Mouse (Mus musculus): ENCODE results near the gene Fryl. TPM values are rescaled to one million over a fixed set of nuclear protein-coding genes. Genes with fewer than 3 reads are reported as not detected.

Fryl gene
- polyA plus RNA-seq, 1 experiment = 29.9 TPM

DNA sequence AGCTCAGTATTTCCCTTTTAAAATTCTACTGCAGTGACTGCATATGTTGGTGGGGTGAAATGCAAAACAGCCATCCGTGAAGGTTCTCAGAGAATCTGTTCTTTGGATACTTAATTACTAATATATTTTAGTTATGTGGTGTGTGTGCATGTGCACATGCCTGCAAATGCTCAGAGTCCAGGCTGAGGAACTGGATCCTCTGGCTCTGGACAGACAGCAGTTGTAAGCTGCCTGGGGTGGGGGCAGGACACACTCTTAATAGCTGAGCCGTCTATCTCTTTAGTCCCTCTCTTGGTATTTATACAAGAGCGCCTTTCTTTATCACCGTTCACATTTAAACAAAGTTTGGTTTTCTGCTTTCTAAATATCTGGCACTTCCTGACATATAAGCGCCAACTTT lies 199.5 kb downstream of the Fryl start:
- Histone ChIP-seq H3K4me1 (ENCODE audit: control insufficient read depth, insufficient read depth, low read length) (no peaks in the 10 kb centered on the region), H3K27me3 (replicated peaks; ENCODE audit: control insufficient read depth, insufficient read depth, low read length) (no peaks in the 10 kb centered on the region), H3K4me3 (ENCODE audit: insufficient read depth, low read depth, low read length) (no peak overlapping the region), H3K27ac (ENCODE audit: insufficient read depth, low read depth, low read length) (no peak overlapping the region), H3K36me3 (ENCODE audit: control insufficient read depth, insufficient read depth, low read length) (peaks cover 7% of the 10 kb centered on the region)
- 94% methylated on average over 5 of the region's 5 CpGs for WGBS
- TF ChIP-seq POLR2A (IDR thresholded peaks at IDR 0.05; ENCODE audit: low read depth, low read length) (no peak), CTCF (conservative IDR thresholded peaks at IDR 0.05; ENCODE audit: insufficient read depth, insufficient read length, low read depth, low read length) (no peak)
- no peak for DNase-seq

DNA sequence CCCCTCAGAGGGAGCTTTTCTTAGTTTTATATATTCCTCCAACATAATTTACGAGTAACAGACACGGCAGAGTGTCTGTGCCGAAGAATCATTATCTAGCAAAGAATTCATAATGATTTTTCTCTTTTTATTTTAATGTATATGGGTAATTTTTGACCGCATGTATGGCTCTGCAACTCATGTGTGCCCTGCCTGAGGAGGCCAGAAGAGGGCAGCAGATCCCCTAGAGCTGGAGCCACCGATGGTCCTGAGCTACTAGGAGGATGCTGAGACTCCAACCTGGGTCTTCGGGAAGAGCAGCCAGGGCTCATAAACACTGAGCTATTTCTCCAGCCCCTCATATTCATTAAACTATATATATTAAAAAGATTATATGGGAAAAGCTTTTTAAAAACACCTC lies 200.0 kb downstream of the Fryl start:
- no peak for DNase-seq
- 90% methylated on average over 6 of the region's 6 CpGs for WGBS
- no peaks in the 10 kb centered on the region for H3K4me1 ChIP-seq (ENCODE audit: control insufficient read depth, insufficient read depth, low read length)
- no peak overlapping the region for H3K4me3 ChIP-seq (ENCODE audit: insufficient read depth, low read depth, low read length)
- H3K27me3 ChIP-seq (replicated peaks; ENCODE audit: control insufficient read depth, insufficient read depth, low read length) = no peaks in the 10 kb centered on the region
- TF ChIP-seq CTCF (conservative IDR thresholded peaks at IDR 0.05; ENCODE audit: insufficient read depth, insufficient read length, low read depth, low read length) (peak; percentile 45; the same call in 1 of the 2 replicates), POLR2A (IDR thresholded peaks at IDR 0.05; ENCODE audit: low read depth, low read length) (no peak)
- peaks cover 7% of the 10 kb centered on the region for H3K36me3 ChIP-seq (ENCODE audit: control insufficient read depth, insufficient read depth, low read length)
- H3K27ac ChIP-seq (ENCODE audit: insufficient read depth, low read depth, low read length) = no peak overlapping the region

DNA sequence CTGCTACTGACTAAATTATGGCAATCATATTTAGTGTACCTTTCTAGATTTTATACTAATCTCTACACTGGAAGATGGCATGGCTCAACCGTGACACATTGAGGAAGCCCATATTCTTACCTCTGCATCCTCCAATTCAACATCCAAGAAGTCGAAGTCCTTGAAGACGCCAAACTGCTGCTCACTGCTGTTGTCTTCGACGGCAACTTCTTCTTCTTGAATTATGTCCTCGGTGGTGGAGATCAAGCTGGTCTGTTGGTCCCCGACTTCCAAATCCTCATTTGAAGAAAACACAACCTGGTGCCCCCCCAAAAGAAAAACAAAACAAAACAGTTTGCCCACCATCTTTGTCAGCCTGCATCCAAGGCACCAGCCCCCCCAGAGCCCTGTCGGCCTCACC lies 202.5 kb downstream of the Fryl start:
- TF ChIP-seq POLR2A (IDR thresholded peaks at IDR 0.05; ENCODE audit: low read depth, low read length) = no peak
- no peak for TF ChIP-seq CTCF (conservative IDR thresholded peaks at IDR 0.05; ENCODE audit: insufficient read depth, insufficient read length, low read depth, low read length)
- H3K27ac ChIP-seq (ENCODE audit: insufficient read depth, low read depth, low read length) = no peak overlapping the region
- H3K27me3 ChIP-seq (replicated peaks; ENCODE audit: control insufficient read depth, insufficient read depth, low read length) = no peaks in the 10 kb centered on the region
- no peaks in the 10 kb centered on the region for H3K4me1 ChIP-seq (ENCODE audit: control insufficient read depth, insufficient read depth, low read length)
- no peak for DNase-seq
- no peak overlapping the region for H3K4me3 ChIP-seq (ENCODE audit: insufficient read depth, low read depth, low read length)
- H3K36me3 ChIP-seq (ENCODE audit: control insufficient read depth, insufficient read depth, low read length) = peaks cover 15% of the 10 kb centered on the region
- WGBS = 91% methylated on average over 8 of the region's 8 CpGs

DNA sequence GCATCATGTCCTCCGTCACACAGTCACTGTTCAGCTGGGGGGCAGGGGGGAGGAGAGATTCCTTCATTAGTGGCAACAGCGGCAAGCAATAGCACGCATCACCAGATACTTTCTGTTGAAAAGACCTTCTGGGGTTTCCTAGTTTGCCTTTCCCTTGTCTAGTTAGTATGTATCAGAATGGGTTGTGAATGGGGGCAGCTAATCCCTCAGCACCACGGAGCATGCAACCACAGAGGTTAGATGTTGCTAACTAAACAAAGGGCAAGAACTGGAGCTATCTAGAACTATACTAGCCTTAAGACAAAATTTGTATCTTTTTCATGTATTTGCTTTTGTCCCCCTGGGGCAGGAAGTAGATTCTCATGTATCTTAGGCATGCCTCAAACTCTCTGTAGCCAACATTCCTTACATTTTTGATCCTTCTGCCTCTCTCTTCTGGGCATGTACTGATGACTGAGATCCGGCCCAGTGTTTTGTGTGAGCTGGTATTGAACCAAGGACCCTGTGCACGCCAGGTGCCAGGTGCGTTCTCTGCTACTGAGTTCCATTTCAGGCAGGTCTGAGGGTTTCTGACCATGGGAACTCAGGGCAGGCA lies 208.7 kb downstream of the Fryl start:
- peaks cover 13% of the 10 kb centered on the region for H3K36me3 ChIP-seq (ENCODE audit: control insufficient read depth, insufficient read depth, low read length)

DNA sequence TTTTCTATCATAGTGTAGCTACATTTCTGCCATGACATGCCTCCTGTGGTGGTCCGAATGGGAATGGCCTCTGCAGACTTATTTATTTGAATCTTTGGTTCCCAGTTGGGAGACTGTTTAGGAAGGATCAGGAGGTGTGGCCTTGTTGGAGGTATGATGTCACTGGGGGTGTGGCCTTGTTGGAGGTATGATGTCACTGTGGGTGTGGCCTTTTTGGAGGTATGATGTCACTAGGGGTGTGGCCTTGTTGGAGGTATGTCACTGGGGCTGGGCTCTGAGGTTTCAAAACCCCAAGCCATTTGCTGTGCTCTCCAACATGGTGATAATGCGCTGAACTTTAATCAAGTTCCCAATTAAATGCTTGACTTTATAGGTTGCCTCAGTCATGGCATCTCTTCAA lies 212.4 kb downstream of the Fryl start:
- no peaks in the 10 kb centered on the region for H3K4me1 ChIP-seq (ENCODE audit: control insufficient read depth, insufficient read depth, low read length)
- no peak overlapping the region for H3K27ac ChIP-seq (ENCODE audit: insufficient read depth, low read depth, low read length)
- TF ChIP-seq POLR2A (IDR thresholded peaks at IDR 0.05; ENCODE audit: low read depth, low read length) = no peak
- no peak for TF ChIP-seq CTCF (conservative IDR thresholded peaks at IDR 0.05; ENCODE audit: insufficient read depth, insufficient read length, low read depth, low read length)
- H3K36me3 ChIP-seq (ENCODE audit: control insufficient read depth, insufficient read depth, low read length) = peaks cover 4% of the 10 kb centered on the region
- no peak overlapping the region for H3K4me3 ChIP-seq (ENCODE audit: insufficient read depth, low read depth, low read length)
- 99% methylated on average over 2 of the region's 2 CpGs for WGBS
- no peak for DNase-seq
- no peaks in the 10 kb centered on the region for H3K27me3 ChIP-seq (replicated peaks; ENCODE audit: control insufficient read depth, insufficient read depth, low read length)

More for the DNA sequence above, 208.7 kb downstream of the Fryl start:
- 87% methylated on average over 7 of the region's 7 CpGs for WGBS
- Histone ChIP-seq H3K4me1 (ENCODE audit: control insufficient read depth, insufficient read depth, low read length) (no peaks in the 10 kb centered on the region), H3K4me3 (ENCODE audit: insufficient read depth, low read depth, low read length) (no peak overlapping the region), H3K27ac (ENCODE audit: insufficient read depth, low read depth, low read length) (no peak overlapping the region), H3K27me3 (replicated peaks; ENCODE audit: control insufficient read depth, insufficient read depth, low read length) (no peaks in the 10 kb centered on the region)
- TF ChIP-seq POLR2A (IDR thresholded peaks at IDR 0.05; ENCODE audit: low read depth, low read length) = no peak
- TF ChIP-seq CTCF (conservative IDR thresholded peaks at IDR 0.05; ENCODE audit: insufficient read depth, insufficient read length, low read depth, low read length) = no peak
- DNase-seq = no peak

DNA sequence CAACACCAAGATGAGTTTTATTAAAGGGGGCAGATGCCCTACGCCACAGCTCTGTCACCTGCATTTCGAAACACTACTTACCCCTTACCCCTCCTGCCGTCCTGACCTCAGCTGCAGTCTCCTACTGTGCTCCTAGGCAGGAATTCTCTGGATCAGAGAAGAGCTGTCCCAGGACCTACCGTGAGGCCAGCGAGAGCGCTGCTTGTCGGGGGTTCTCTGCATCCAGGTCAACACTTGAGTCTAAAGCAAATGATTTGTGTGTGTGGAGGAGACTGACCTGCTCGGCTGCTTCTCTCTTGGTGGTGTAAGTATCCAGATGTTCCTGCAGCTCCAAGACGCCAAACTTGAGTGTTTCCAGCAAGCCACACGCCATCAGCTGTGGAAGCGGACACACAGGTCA lies 223.9 kb downstream of the Fryl start:
- no peak for DNase-seq
- Histone ChIP-seq H3K36me3 (ENCODE audit: control insufficient read depth, insufficient read depth, low read length) (no peaks in the 10 kb centered on the region; the same call in none of the 2 replicates), H3K4me1 (ENCODE audit: control insufficient read depth, insufficient read depth, low read length) (no peaks in the 10 kb centered on the region), H3K27ac (ENCODE audit: insufficient read depth, low read depth, low read length) (no peak overlapping the region), H3K27me3 (replicated peaks; ENCODE audit: control insufficient read depth, insufficient read depth, low read length) (no peaks in the 10 kb centered on the region), H3K4me3 (ENCODE audit: insufficient read depth, low read depth, low read length) (no peak overlapping the region)
- 77% methylated on average over 11 of the region's 11 CpGs for WGBS
- TF ChIP-seq POLR2A (IDR thresholded peaks at IDR 0.05; ENCODE audit: low read depth, low read length) = no peak
- no peak for TF ChIP-seq CTCF (conservative IDR thresholded peaks at IDR 0.05; ENCODE audit: insufficient read depth, insufficient read length, low read depth, low read length)

DNA sequence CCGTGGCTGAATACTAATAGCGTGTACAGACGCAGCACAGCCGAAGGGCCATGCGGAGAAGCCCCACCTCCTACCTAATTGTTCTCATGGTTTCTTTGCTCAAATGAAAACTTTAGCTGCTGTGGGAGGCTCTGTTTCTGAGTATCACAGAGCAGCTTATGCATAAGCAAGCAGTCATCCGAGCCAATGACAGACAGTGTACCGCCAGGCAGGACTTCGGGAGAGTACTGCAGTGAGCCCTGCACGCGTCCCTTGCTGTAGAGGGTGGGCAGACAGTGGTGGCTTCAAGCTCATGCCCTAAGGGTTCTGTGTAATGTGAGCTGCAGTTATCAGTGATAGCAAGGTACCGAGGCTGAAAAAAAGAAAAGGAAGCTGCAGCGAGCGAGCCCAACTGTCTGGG lies 227.8 kb downstream of the Fryl start:
- WGBS = 73% methylated on average over 13 of the region's 13 CpGs
- Histone ChIP-seq H3K4me1 (ENCODE audit: control insufficient read depth, insufficient read depth, low read length) (no peaks in the 10 kb centered on the region), H3K36me3 (ENCODE audit: control insufficient read depth, insufficient read depth, low read length) (no peaks in the 10 kb centered on the region; the same call in none of the 2 replicates)

More for the DNA sequence above, 227.8 kb downstream of the Fryl start:
- TF ChIP-seq CTCF (conservative IDR thresholded peaks at IDR 0.05; ENCODE audit: insufficient read depth, insufficient read length, low read depth, low read length) = no peak
- TF ChIP-seq POLR2A (IDR thresholded peaks at IDR 0.05; ENCODE audit: low read depth, low read length) = no peak
- H3K27ac ChIP-seq (ENCODE audit: insufficient read depth, low read depth, low read length) = no peak overlapping the region
- no peaks in the 10 kb centered on the region for H3K27me3 ChIP-seq (replicated peaks; ENCODE audit: control insufficient read depth, insufficient read depth, low read length)
- no peak for DNase-seq
- no peak overlapping the region for H3K4me3 ChIP-seq (ENCODE audit: insufficient read depth, low read depth, low read length)

All from kidney, adult 2 months (tissue).